Mouse (Mus musculus): Measurements from ENCODE around the gene Asns. TPM values are rescaled to one million over a fixed set of nuclear protein-coding genes. Genes with fewer than 3 reads are reported as not detected.

The Asns gene
- polyA plus RNA-seq (2015; fragmentation: Nextera tagmentation; extraction: Ambion mirVana): 68.0 and 86.1 TPM in 2 replicates

GRCm38 (mm10) chr6:7692884-7693585, at the start of gene Asns:
TSS of gene Asns (minus strand) at chr6:7693254.
- Histone ChIP-seq H3K4me2 (ENCODE audit: low read length) (peak within 1 kb of the TSS; percentile 78), H3K9ac (replicated peaks; ENCODE audit: low read depth, low read length) (peak within 1 kb of the TSS; percentile 70), H3K27ac (ENCODE audit: low read length) (peak within 1 kb of the TSS; percentile 4; the same call in 1 of the 2 replicates), H3K27me3 (replicated peaks; ENCODE audit: control insufficient read depth, insufficient read depth, low read length) (0 out of 2 replicates have a peak, but pooled peaks cover 3% of the 10 kb centered on the region), H3K4me1 (replicated peaks; ENCODE audit: control insufficient read depth, insufficient read depth, low read length) (peaks cover 3% of the 10 kb centered on the region; the same call in 1 of the 2 replicates), H3K9me3 (ENCODE audit: control insufficient read depth, low read length) (no peaks in the 10 kb centered on the region), H3K4me3 (replicated peaks; ENCODE audit: low read length) (peak within 1 kb of the TSS; percentile 67), H3K36me3 (ENCODE audit: control insufficient read depth, insufficient read depth) (no peaks in the 10 kb centered on the region)
- peak; percentile 98 for ATAC-seq
- WGBS: under 1% methylated on average over 51 of the region's 51 CpGs

GRCm38 (mm10) chr6:7741721-7742120, 48.7 kb upstream of the Asns start:
- H3K9me3 ChIP-seq (ENCODE audit: control insufficient read depth, low read length): no peaks in the 10 kb centered on the region
- WGBS: 68% methylated on average over 3 of the region's 3 CpGs
- H3K4me2 ChIP-seq (ENCODE audit: low read length): no peak overlapping the region
- ATAC-seq: no peak
- H3K4me3 ChIP-seq (replicated peaks; ENCODE audit: low read length): no peak overlapping the region
- no peaks in the 10 kb centered on the region for H3K4me1 ChIP-seq (replicated peaks; ENCODE audit: control insufficient read depth, insufficient read depth, low read length)
- no peak overlapping the region for H3K27ac ChIP-seq (ENCODE audit: low read length)
- no peak overlapping the region for H3K9ac ChIP-seq (replicated peaks; ENCODE audit: low read depth, low read length)
- H3K36me3 ChIP-seq (ENCODE audit: control insufficient read depth, insufficient read depth): no peaks in the 10 kb centered on the region
- H3K27me3 ChIP-seq (replicated peaks; ENCODE audit: control insufficient read depth, insufficient read depth, low read length): no peaks in the 10 kb centered on the region

- no peaks in the 10 kb centered on the region for H3K4me1 ChIP-seq (replicated peaks; ENCODE audit: control insufficient read depth, insufficient read depth, low read length)
- H3K27ac ChIP-seq (ENCODE audit: low read length): no peak overlapping the region
- 89% methylated on average over 2 of the region's 2 CpGs for WGBS
- no peak overlapping the region for H3K4me2 ChIP-seq (ENCODE audit: low read length)
- H3K9me3 ChIP-seq (ENCODE audit: control insufficient read depth, low read length): no peaks in the 10 kb centered on the region
- H3K9ac ChIP-seq (replicated peaks; ENCODE audit: low read depth, low read length): no peak overlapping the region
- no peak for ATAC-seq
- H3K4me3 ChIP-seq (replicated peaks; ENCODE audit: low read length): no peak overlapping the region
- H3K36me3 ChIP-seq (ENCODE audit: control insufficient read depth, insufficient read depth): no peaks in the 10 kb centered on the region
- H3K27me3 ChIP-seq (replicated peaks; ENCODE audit: control insufficient read depth, insufficient read depth, low read length): no peaks in the 10 kb centered on the region
These were observed 44.8 kb upstream of the Asns start for GRCm38 (mm10) chr6:7737842-7738241.

- WGBS: 36% methylated on average over 12 of the region's 12 CpGs
- ATAC-seq: peak; percentile 84
These were observed 40.0 kb upstream of the Asns start for GRCm38 (mm10) chr6:7732754-7733708.

GRCm38 (mm10) chr6:7732097-7732496, 39.0 kb upstream of the Asns start:
- H3K27me3 ChIP-seq (replicated peaks; ENCODE audit: control insufficient read depth, insufficient read depth, low read length): no peaks in the 10 kb centered on the region
- no peaks in the 10 kb centered on the region for H3K9me3 ChIP-seq (ENCODE audit: control insufficient read depth, low read length)
- WGBS: 87% methylated on average over 6 of the region's 6 CpGs
- H3K4me2 ChIP-seq (ENCODE audit: low read length): no peak overlapping the region
- no peak overlapping the region for H3K27ac ChIP-seq (ENCODE audit: low read length)
- H3K9ac ChIP-seq (replicated peaks; ENCODE audit: low read depth, low read length): no peak overlapping the region
- no peak for ATAC-seq
- H3K4me1 ChIP-seq (replicated peaks; ENCODE audit: control insufficient read depth, insufficient read depth, low read length): no peaks in the 10 kb centered on the region
- H3K4me3 ChIP-seq (replicated peaks; ENCODE audit: low read length): no peak overlapping the region
- no peaks in the 10 kb centered on the region for H3K36me3 ChIP-seq (ENCODE audit: control insufficient read depth, insufficient read depth)

More at GRCm38 (mm10) chr6:7732754-7733708, 40.0 kb upstream of the Asns start:
- Histone ChIP-seq H3K4me1 (replicated peaks; ENCODE audit: control insufficient read depth, insufficient read depth, low read length) (no peaks in the 10 kb centered on the region), H3K9ac (replicated peaks; ENCODE audit: low read depth, low read length) (no peak overlapping the region), H3K27ac (ENCODE audit: low read length) (no peak overlapping the region), H3K27me3 (replicated peaks; ENCODE audit: control insufficient read depth, insufficient read depth, low read length) (no peaks in the 10 kb centered on the region), H3K4me2 (ENCODE audit: low read length) (no peak overlapping the region), H3K9me3 (ENCODE audit: control insufficient read depth, low read length) (no peaks in the 10 kb centered on the region), H3K36me3 (ENCODE audit: control insufficient read depth, insufficient read depth) (no peaks in the 10 kb centered on the region), H3K4me3 (replicated peaks; ENCODE audit: low read length) (no peak overlapping the region)

- WGBS: 85% methylated on average over 2 of the region's 2 CpGs
- no peak for ATAC-seq
- no peak overlapping the region for H3K27ac ChIP-seq (ENCODE audit: low read length)
- no peak overlapping the region for H3K4me2 ChIP-seq (ENCODE audit: low read length)
- no peaks in the 10 kb centered on the region for H3K9me3 ChIP-seq (ENCODE audit: control insufficient read depth, low read length)
- H3K27me3 ChIP-seq (replicated peaks; ENCODE audit: control insufficient read depth, insufficient read depth, low read length): no peaks in the 10 kb centered on the region
- no peaks in the 10 kb centered on the region for H3K4me1 ChIP-seq (replicated peaks; ENCODE audit: control insufficient read depth, insufficient read depth, low read length)
- no peak overlapping the region for H3K9ac ChIP-seq (replicated peaks; ENCODE audit: low read depth, low read length)
- no peaks in the 10 kb centered on the region for H3K36me3 ChIP-seq (ENCODE audit: control insufficient read depth, insufficient read depth)
- H3K4me3 ChIP-seq (replicated peaks; ENCODE audit: low read length): no peak overlapping the region
These were observed 36.1 kb upstream of the Asns start for GRCm38 (mm10) chr6:7729128-7729527.

- no peaks in the 10 kb centered on the region for H3K4me1 ChIP-seq (replicated peaks; ENCODE audit: control insufficient read depth, insufficient read depth, low read length)
- H3K9ac ChIP-seq (replicated peaks; ENCODE audit: low read depth, low read length): no peak overlapping the region
- H3K9me3 ChIP-seq (ENCODE audit: control insufficient read depth, low read length): no peaks in the 10 kb centered on the region
- 95% methylated on average over 5 of the region's 5 CpGs for WGBS
- H3K27ac ChIP-seq (ENCODE audit: low read length): no peak overlapping the region
- no peak for ATAC-seq
- no peak overlapping the region for H3K4me2 ChIP-seq (ENCODE audit: low read length)
- H3K4me3 ChIP-seq (replicated peaks; ENCODE audit: low read length): no peak overlapping the region
- H3K36me3 ChIP-seq (ENCODE audit: control insufficient read depth, insufficient read depth): no peaks in the 10 kb centered on the region
- no peaks in the 10 kb centered on the region for H3K27me3 ChIP-seq (replicated peaks; ENCODE audit: control insufficient read depth, insufficient read depth, low read length)
These were observed 35.2 kb upstream of the Asns start for GRCm38 (mm10) chr6:7728241-7728640.

- Histone ChIP-seq H3K36me3 (ENCODE audit: control insufficient read depth, insufficient read depth) (no peaks in the 10 kb centered on the region), H3K4me3 (replicated peaks; ENCODE audit: low read length) (no peak overlapping the region), H3K27ac (ENCODE audit: low read length) (no peak overlapping the region), H3K27me3 (replicated peaks; ENCODE audit: control insufficient read depth, insufficient read depth, low read length) (no peaks in the 10 kb centered on the region), H3K9ac (replicated peaks; ENCODE audit: low read depth, low read length) (no peak overlapping the region), H3K9me3 (ENCODE audit: control insufficient read depth, low read length) (no peaks in the 10 kb centered on the region), H3K4me1 (replicated peaks; ENCODE audit: control insufficient read depth, insufficient read depth, low read length) (no peaks in the 10 kb centered on the region), H3K4me2 (ENCODE audit: low read length) (no peak overlapping the region)
- ATAC-seq: peak; percentile 43
- 41% methylated on average over 4 of the region's 4 CpGs for WGBS
These were observed 23.2 kb upstream of the Asns start for GRCm38 (mm10) chr6:7716236-7716635.

- ATAC-seq: no peak
- Histone ChIP-seq H3K9ac (replicated peaks; ENCODE audit: low read depth, low read length) (no peak overlapping the region), H3K4me1 (replicated peaks; ENCODE audit: control insufficient read depth, insufficient read depth, low read length) (no peaks in the 10 kb centered on the region), H3K9me3 (ENCODE audit: control insufficient read depth, low read length) (no peaks in the 10 kb centered on the region), H3K4me3 (replicated peaks; ENCODE audit: low read length) (no peak overlapping the region), H3K27ac (ENCODE audit: low read length) (no peak overlapping the region), H3K4me2 (ENCODE audit: low read length) (no peak overlapping the region), H3K27me3 (replicated peaks; ENCODE audit: control insufficient read depth, insufficient read depth, low read length) (no peaks in the 10 kb centered on the region), H3K36me3 (ENCODE audit: control insufficient read depth, insufficient read depth) (no peaks in the 10 kb centered on the region)
- WGBS: 72% methylated on average over 2 of the region's 2 CpGs
These were observed 21.2 kb upstream of the Asns start for GRCm38 (mm10) chr6:7714230-7714629.

Measured in forebrain, embryonic 16.5 days (tissue).